Mouse (Mus musculus) lung, embryonic 15.5 days (tissue): ENCODE measurements around the gene 2900011O08Rik. TPM values are rescaled to one million over a fixed set of nuclear protein-coding genes. Genes with fewer than 3 reads are reported as not detected.

Experiments used
- microRNA-seq: library from miRNA; unstranded; fragments of <30 nt; microRNA quantifications from one replicate; pipeline ENCODE4, GENCODE M21; 2016
- polyA plus RNA-seq: library from polyadenylated mRNA; unstranded; fragments of >200 nt; fragmentation: Nextera tagmentation; extraction: Ambion mirVana; gene quantifications from 2 replicates; pipeline ENCODE4 v1.2.1, GENCODE M21; 2015

Gene 2900011O08Rik
- polyA plus RNA-seq, 1 experiment from 2014 or later: 0.59 TPM

Small RNA genes lying within 50 kb of the gene (microRNA-seq; reads per million reads assigned to microRNA genes)
- not detected for gene Gm27671

Other genes starting within 250 kb of the 2900011O08Rik start
- gene Rrn3, start 205.9 kb upstream of the 2900011O08Rik start, polyA plus RNA-seq: 59.2 and 60.1 TPM in 2 replicates
- gene Ntan1, start 167.8 kb upstream of the 2900011O08Rik start, polyA plus RNA-seq: 160 and 163 TPM in 2 replicates
- gene Pdxdc1, start 83.5 kb upstream of the 2900011O08Rik start, polyA plus RNA-seq: 81.9 and 82.5 TPM in 2 replicates
- gene Mpv17l, start 83.4 kb upstream of the 2900011O08Rik start, polyA plus RNA-seq: 8.4 and 9.2 TPM in 2 replicates
- gene Ifitm7, start 284 bp downstream of the 2900011O08Rik start, polyA plus RNA-seq: not detected in 2 replicates
- 137 and 143 TPM in 2 replicates for gene Nde1, start 176.7 kb downstream of the 2900011O08Rik start, polyA plus RNA-seq
- gene Marf1, start 176.7 kb downstream of the 2900011O08Rik start, polyA plus RNA-seq: 15.1 and 15.4 TPM in 2 replicates